Mouse (Mus musculus): Measurements from ENCODE around the gene Kcnt1. TPM values are rescaled to one million over a fixed set of nuclear protein-coding genes. Genes with fewer than 3 reads are reported as not detected.

Kcnt1 gene
- total and polyA plus RNA-seq, 3 experiments = 0.04 TPM; not detected in 2

DNA sequence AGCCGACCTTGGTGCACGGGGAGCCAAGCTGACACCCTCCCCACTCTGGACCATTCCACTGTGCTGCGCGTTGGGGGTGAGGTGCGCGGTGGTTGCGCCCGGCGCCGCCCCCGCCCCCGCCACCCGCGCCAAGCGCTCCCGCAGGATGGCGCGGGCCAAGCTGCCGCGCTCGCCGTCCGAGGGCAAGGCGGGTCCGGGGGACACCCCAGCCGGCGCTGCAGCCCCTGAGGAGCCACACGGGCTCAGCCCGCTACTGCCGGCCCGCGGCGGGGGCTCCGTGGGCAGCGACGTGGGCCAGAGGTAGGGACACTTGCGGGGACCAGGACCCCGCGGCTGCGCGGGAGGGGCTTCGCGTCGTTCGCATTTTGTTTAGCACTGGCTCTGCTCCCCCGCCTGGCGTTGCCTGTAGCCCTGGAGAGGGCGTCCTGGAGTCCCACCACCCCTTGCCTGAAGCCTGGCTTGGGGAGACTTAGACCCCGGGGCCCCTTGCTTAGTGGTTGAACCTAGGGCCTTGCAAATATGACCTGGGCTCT lies 14.3 kb downstream of the Kcnt1 start:
- Histone ChIP-seq H3K27ac (ENCODE audit: insufficient read depth, low read depth) (no peak overlapping the region), H3K4me1 (ENCODE audit: control insufficient read depth in 1 of 2, insufficient read depth in 2 of 2) (no peaks in the 10 kb centered on the region), H3K79me2 (replicated peaks; ENCODE audit: control insufficient read depth, extremely low read depth, insufficient read depth, poor library complexity, severe bottlenecking) (no peaks in the 10 kb centered on the region), H3K4me2 (ENCODE audit: insufficient read depth, low read depth, poor library complexity, severe bottlenecking) (no peak overlapping the region), H3K9me3 (replicated peaks; ENCODE audit: low read length) (peaks cover 16% of the 10 kb centered on the region), H3K27me3 (replicated peaks) (peaks cover 89% of the 10 kb centered on the region), H3K4me3 (replicated peaks in 1 of 3; ENCODE audit: low read depth in 2 of 3, low read length in 2 of 3, poor library complexity in 1 of 3) (no peak overlapping the region), H3K36me3 (replicated peaks in 1 of 2; ENCODE audit: control insufficient read depth in 1 of 2, insufficient read depth in 1 of 2, low read length in 1 of 2) (no peaks in the 10 kb centered on the region), H3K9ac (ENCODE audit: insufficient read depth, low read depth) (no peak overlapping the region)
- in situ Hi-C loops (cut with MboI; ENCODE audit: low pct_ligation_motif_present, low pct_unique_long_range_greater_than_20kb, low sequenced_read_pairs) (no loop called here), dilution Hi-C loops (cut with MboI; ENCODE audit: extremely low pct_ligation_motif_present, extremely low pct_unique_long_range_greater_than_20kb, low sequenced_read_pairs) (no loop called here)
- DNase-seq (ENCODE audit: extremely low read depth) = no peak
- TF ChIP-seq MAX (IDR thresholded peaks at IDR 0.05; ENCODE audit: low read length) (no peak), GABPA (IDR thresholded peaks at IDR 0.05; ENCODE audit: insufficient replicate concordance, low read depth, low read length) (no peak), MAZ (IDR thresholded peaks at IDR 0.05; ENCODE audit: low read depth, low read length) (no peak), IRF4 (IDR thresholded peaks at IDR 0.05; ENCODE audit: low read depth, low read length) (no peak), CHD2 (IDR thresholded peaks at IDR 0.05; ENCODE audit: low read length) (no peak), CHD1 (IDR thresholded peaks at IDR 0.05; ENCODE audit: low read depth, low read length) (no peak)

DNA sequence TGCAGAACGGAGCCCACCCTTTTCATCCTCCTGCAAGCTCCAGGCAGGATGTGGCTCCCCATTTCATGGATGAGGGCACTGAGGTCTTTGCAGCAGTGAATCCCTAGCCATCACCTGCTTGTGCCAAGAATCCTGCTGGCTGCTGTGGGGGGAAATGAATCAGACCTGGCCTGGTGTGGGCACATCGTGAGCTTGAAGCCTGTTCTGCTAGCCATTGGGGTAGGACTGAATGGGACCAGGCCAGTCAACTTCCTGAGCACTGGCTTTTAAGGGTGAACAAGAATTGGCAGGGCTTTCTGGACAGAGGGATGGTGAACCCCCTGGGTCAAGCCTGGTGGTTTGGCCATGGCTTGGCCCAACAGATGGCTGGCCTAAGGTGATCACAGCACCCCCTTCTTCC lies 15.0 kb downstream of the Kcnt1 start:
- Histone ChIP-seq H3K36me3 (replicated peaks in 1 of 2; ENCODE audit: control insufficient read depth in 1 of 2, insufficient read depth in 1 of 2, low read length in 1 of 2) (no peaks in the 10 kb centered on the region), H3K27ac (ENCODE audit: insufficient read depth, low read depth) (no peak overlapping the region), H3K9ac (ENCODE audit: insufficient read depth, low read depth) (no peak overlapping the region), H3K4me2 (ENCODE audit: insufficient read depth, low read depth, poor library complexity, severe bottlenecking) (no peak overlapping the region), H3K27me3 (replicated peaks) (peaks cover 90% of the 10 kb centered on the region), H3K9me3 (replicated peaks; ENCODE audit: low read length) (peaks cover 16% of the 10 kb centered on the region), H3K4me1 (ENCODE audit: control insufficient read depth in 1 of 2, insufficient read depth in 2 of 2) (no peaks in the 10 kb centered on the region), H3K4me3 (replicated peaks in 1 of 3; ENCODE audit: low read depth in 2 of 3, low read length in 2 of 3, poor library complexity in 1 of 3) (no peak overlapping the region), H3K79me2 (replicated peaks; ENCODE audit: control insufficient read depth, extremely low read depth, insufficient read depth, poor library complexity, severe bottlenecking) (no peaks in the 10 kb centered on the region)
- in situ Hi-C loops (cut with MboI; ENCODE audit: low pct_ligation_motif_present, low pct_unique_long_range_greater_than_20kb, low sequenced_read_pairs) = no loop called here
- TF ChIP-seq CHD1 (IDR thresholded peaks at IDR 0.05; ENCODE audit: low read depth, low read length) (no peak), RAD21 (IDR thresholded peaks at IDR 0.05; ENCODE audit: low read depth, low read length) (no peak), ELF1 (IDR thresholded peaks at IDR 0.05; ENCODE audit: low read depth, low read length) (no peak), ZMIZ1 (IDR thresholded peaks at IDR 0.05; ENCODE audit: low read depth, low read length) (no peak), NRF1 (IDR thresholded peaks at IDR 0.05; ENCODE audit: low read depth, low read length) (no peak), GABPA (IDR thresholded peaks at IDR 0.05; ENCODE audit: insufficient replicate concordance, low read depth, low read length) (no peak)
- dilution Hi-C loops (cut with MboI; ENCODE audit: extremely low pct_ligation_motif_present, extremely low pct_unique_long_range_greater_than_20kb, low sequenced_read_pairs) = no loop called here
- DNase-seq (ENCODE audit: extremely low read depth) = no peak

DNA sequence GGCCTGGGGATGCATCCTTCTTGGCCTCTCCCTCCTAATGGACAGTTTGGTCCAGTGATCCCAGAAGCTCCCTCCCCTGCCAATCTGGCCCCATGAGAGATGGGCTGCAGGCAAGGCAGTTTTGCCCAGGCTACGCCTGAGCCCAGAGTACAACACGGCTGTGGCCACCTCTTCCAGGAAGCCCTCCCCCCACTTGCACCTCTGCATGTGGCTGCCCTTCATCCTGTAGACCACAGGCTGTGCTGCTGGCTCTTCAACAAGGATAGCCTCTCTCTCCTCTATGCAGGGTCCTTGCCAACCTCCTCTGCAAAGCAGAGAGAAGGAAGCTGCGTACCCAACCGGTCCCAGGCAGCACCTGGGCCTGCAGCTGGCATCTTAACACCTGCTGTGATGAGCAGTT lies 15.5 kb downstream of the Kcnt1 start:
- no peaks in the 10 kb centered on the region for H3K79me2 ChIP-seq (replicated peaks; ENCODE audit: control insufficient read depth, extremely low read depth, insufficient read depth, poor library complexity, severe bottlenecking)
- in situ Hi-C loops (cut with MboI; ENCODE audit: low pct_ligation_motif_present, low pct_unique_long_range_greater_than_20kb, low sequenced_read_pairs) (no loop called here), dilution Hi-C loops (cut with MboI; ENCODE audit: extremely low pct_ligation_motif_present, extremely low pct_unique_long_range_greater_than_20kb, low sequenced_read_pairs) (no loop called here)
- H3K4me1 ChIP-seq (ENCODE audit: control insufficient read depth in 1 of 2, insufficient read depth in 2 of 2) = no peaks in the 10 kb centered on the region
- H3K27me3 ChIP-seq (replicated peaks) = peaks cover 90% of the 10 kb centered on the region
- no peaks in the 10 kb centered on the region for H3K36me3 ChIP-seq (replicated peaks in 1 of 2; ENCODE audit: control insufficient read depth in 1 of 2, insufficient read depth in 1 of 2, low read length in 1 of 2)
- H3K9ac ChIP-seq (ENCODE audit: insufficient read depth, low read depth) = no peak overlapping the region
- no peak overlapping the region for H3K27ac ChIP-seq (ENCODE audit: insufficient read depth, low read depth)
- TF ChIP-seq CHD1 (IDR thresholded peaks at IDR 0.05; ENCODE audit: low read depth, low read length) (no peak), POLR2AphosphoS2 (IDR thresholded peaks at IDR 0.05; ENCODE audit: low read depth, low read length) (no peak), SMC3 (IDR thresholded peaks at IDR 0.05; ENCODE audit: low read depth, low read length) (no peak), ETS1 (conservative IDR thresholded peaks at IDR 0.05; ENCODE audit: low read depth, low read length) (no peak), JUN (IDR thresholded peaks at IDR 0.05; ENCODE audit: insufficient read depth, low read depth, low read length) (no peak), TCF12 (IDR thresholded peaks at IDR 0.05; ENCODE audit: low read depth, low read length) (no peak), CTCF (conservative IDR thresholded peaks at IDR 0.05 in 1 of 2, IDR thresholded peaks at IDR 0.05 in 1 of 2; ENCODE audit: low read depth in 2 of 2, low read length in 2 of 2) (no peak), BHLHE40 (IDR thresholded peaks at IDR 0.05; ENCODE audit: low read depth, low read length) (no peak), PAX5 (IDR thresholded peaks at IDR 0.05; ENCODE audit: low read length) (no peak), MEF2A (IDR thresholded peaks at IDR 0.05; ENCODE audit: borderline replicate concordance, low read depth, low read length) (no peak), POLR2A (IDR thresholded peaks at IDR 0.05; ENCODE audit: low read depth, low read length) (no peak), ZMIZ1 (IDR thresholded peaks at IDR 0.05; ENCODE audit: low read depth, low read length) (no peak), SIN3A (IDR thresholded peaks at IDR 0.05; ENCODE audit: low read length) (no peak), MXI1 (IDR thresholded peaks at IDR 0.05; ENCODE audit: low read depth, low read length) (no peak), UBTF (IDR thresholded peaks at IDR 0.05; ENCODE audit: low read depth, low read length) (no peak), MYC (IDR thresholded peaks at IDR 0.05; ENCODE audit: low read depth, low read length) (no peak)
- H3K9me3 ChIP-seq (replicated peaks; ENCODE audit: low read length) = peaks cover 16% of the 10 kb centered on the region
- no peak for DNase-seq (ENCODE audit: extremely low read depth)
- no peak overlapping the region for H3K4me3 ChIP-seq (replicated peaks in 1 of 3; ENCODE audit: low read depth in 2 of 3, low read length in 2 of 3, poor library complexity in 1 of 3)
- H3K4me2 ChIP-seq (ENCODE audit: insufficient read depth, low read depth, poor library complexity, severe bottlenecking) = no peak overlapping the region

All from CH12.LX (cell line).